Mouse (Mus musculus) CH12.LX (cell line): ENCODE data around the gene Abcf2.

ENCODE experiments used
- CTCF ChIP-seq, 2 experiments: IDR thresholded peaks in 1 of 2; conservative IDR thresholded peaks in 1 of 2; 2 replicates each; pipeline ENCODE4 v1.5.1; 2011 to 2012; ENCODE audit warnings: low read depth in 2 of 2, low read length in 2 of 2, improper control_type of control experiment in 1 of 2, inconsistent platforms in 1 of 2, mild to moderate bottlenecking in 1 of 2, moderate library complexity in 1 of 2
- ELF1 ChIP-seq: IDR thresholded peaks from 2 replicates; pipeline ENCODE4 v1.6.1; 2014; ENCODE audit warnings: low read depth, mild to moderate bottlenecking, inconsistent platforms, low read length, improper control_type of control experiment
- EP300 ChIP-seq: IDR thresholded peaks from 2 replicates; pipeline ENCODE4 v1.6.1; 2011; ENCODE audit warnings: low read length, improper control_type of control experiment
- ETS1 ChIP-seq: conservative IDR thresholded peaks from 2 replicates; pipeline ENCODE4 v1.6.1; 2012; ENCODE audit warnings: low read depth, mild to moderate bottlenecking, inconsistent platforms, low read length, improper control_type of control experiment, moderate library complexity
- MAX ChIP-seq: IDR thresholded peaks from 2 replicates; pipeline ENCODE4 v1.6.1; 2011; ENCODE audit warnings: low read length, improper control_type of control experiment
- MXI1 ChIP-seq: IDR thresholded peaks from 2 replicates; pipeline ENCODE4 v1.6.1; 2011; ENCODE audit warnings: mild to moderate bottlenecking, low read depth, low read length, improper control_type of control experiment
- POLR2A ChIP-seq: IDR thresholded peaks from 2 replicates; pipeline ENCODE4 v1.6.1; 2011; ENCODE audit warnings: low read depth, mild to moderate bottlenecking, improper control_type of control experiment, low read length
- POLR2AphosphoS2 ChIP-seq: IDR thresholded peaks from 2 replicates; pipeline ENCODE4 v1.6.1; 2011; ENCODE audit warnings: low read depth, low read length, improper control_type of control experiment
- RAD21 ChIP-seq: IDR thresholded peaks from 2 replicates; pipeline ENCODE4 v1.6.1; 2011; ENCODE audit warnings: low read depth, mild to moderate bottlenecking, low read length, improper control_type of control experiment, moderate library complexity

DNA sequence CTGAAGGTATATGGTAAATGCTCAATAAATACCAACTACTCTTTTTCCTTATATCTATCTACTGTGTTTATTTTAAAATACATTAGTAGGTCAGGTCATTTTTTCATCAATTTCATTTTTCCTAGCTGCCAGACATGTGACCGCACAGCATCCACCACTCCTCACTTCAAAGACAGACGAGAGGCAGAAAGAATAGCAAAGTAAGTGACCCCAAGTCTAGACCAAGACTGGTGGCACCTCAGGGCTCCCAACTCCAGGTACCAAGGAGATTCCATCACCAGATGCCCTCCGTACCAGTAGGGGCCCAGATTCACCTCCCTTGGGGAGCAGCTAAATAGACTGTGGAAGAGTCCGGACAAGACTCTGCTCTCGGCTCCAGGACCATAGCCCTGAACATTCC is 17.1 kb upstream of the Abcf2 start:
- TF ChIP-seq ETS1 = no peak
- TF ChIP-seq EP300 = no peak
- TF ChIP-seq MXI1 = no peak
- no peak for TF ChIP-seq RAD21
- no peak for TF ChIP-seq MAX
- no peak for TF ChIP-seq ELF1
- no peak for TF ChIP-seq POLR2A
- TF ChIP-seq POLR2AphosphoS2 = no peak
- no peak for TF ChIP-seq CTCF (conservative IDR thresholded peaks at IDR 0.05 in 1 of 2, IDR thresholded peaks at IDR 0.05 in 1 of 2; ENCODE audit: low read depth in 2 of 2, low read length in 2 of 2)
